Mouse (Mus musculus): ENCODE measurements at regions not wholly inside any gene's neighbourhood (a gene's known extent, or its start where the extent isn't known, plus 50 kb on each side); places are given as distances from the start of the nearest gene placed in this dataset.

GRCm38 (mm10) chr6:147416592-147416991 lies 59.0 kb upstream of the Ccdc91 start:
- no peak for DNase-seq (ENCODE audit: low spot score in 2 of 2)

- no peak for DNase-seq (ENCODE audit: low spot score in 2 of 2)
Observed at GRCm38 (mm10) chr6:147413713-147414112, 61.9 kb upstream of the Ccdc91 start.

DNA sequence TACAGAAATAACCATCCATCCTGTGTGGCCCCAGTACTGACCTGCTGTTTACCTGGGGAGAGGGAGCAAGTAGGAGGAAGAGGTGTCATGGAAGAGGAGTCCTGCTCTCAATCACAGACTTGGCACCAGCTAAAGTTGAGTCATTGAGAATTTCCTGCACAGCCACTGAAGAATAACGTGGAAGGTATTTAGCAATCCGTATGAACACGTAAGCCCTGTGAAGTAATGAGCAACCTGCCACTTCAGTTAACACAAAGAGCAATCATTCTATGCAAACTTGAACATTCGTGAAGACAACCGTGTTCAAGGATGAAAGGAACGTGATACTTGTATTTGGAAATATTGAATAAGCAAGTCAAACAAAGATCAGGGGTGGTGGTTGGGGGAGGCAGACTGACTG lies 77.6 kb upstream of the Ccdc91 start:
- DNase-seq (ENCODE audit: low spot score in 2 of 2): no peak

GRCm38 (mm10) chr6:147391425-147392158 lies 84.0 kb upstream of the Ccdc91 start:
- no peak for DNase-seq (ENCODE audit: low spot score in 2 of 2)

GRCm38 (mm10) chr6:147390499-147390898 lies 85.1 kb upstream of the Ccdc91 start:
- no peak for DNase-seq (ENCODE audit: low spot score in 2 of 2)

DNA sequence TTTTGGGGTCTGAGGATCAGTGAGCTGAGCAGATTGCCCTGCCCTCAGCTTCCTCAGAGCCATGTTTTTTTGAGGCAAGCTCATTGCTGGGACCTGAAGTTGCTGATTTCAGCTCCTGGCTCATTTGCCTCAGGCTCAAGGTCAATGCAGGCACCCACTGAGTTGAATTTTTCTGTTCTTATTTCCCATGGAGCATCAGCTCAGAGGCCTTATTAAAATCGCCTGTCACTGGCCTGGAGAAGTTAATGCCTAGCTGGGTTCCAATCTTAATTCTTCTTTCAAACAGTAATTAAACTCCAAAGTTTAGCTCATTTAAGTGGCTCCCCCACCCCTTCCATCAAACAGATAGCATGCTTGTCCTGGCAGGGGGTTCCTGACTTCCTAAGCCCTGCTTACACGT lies 86.9 kb upstream of the Ccdc91 start:
- DNase-seq (ENCODE audit: low spot score in 2 of 2): no peak

DNA sequence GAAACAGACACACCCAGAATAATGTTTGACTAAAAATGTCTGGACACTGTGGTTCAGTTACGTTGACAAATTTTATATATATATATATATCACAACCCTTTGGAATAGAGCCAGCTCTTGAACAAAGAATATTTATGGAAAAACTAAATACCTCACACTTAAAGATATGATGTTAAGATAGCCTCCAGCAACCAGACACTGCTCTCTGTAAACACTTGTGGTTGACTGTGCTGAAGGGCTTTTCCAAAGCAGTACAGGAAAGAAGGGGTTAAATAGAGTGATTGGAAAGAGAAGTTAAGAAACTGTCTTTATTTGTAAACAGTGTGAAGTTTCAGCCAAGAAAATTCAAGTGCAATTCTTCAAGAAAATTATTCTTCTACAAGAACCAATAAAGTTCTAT lies 90.0 kb upstream of the Ccdc91 start:
- DNase-seq (ENCODE audit: low spot score in 2 of 2): no peak

- no peak for DNase-seq (ENCODE audit: low spot score in 2 of 2)
Observed at GRCm38 (mm10) chr6:147380519-147380918, 95.1 kb upstream of the Ccdc91 start.

DNA sequence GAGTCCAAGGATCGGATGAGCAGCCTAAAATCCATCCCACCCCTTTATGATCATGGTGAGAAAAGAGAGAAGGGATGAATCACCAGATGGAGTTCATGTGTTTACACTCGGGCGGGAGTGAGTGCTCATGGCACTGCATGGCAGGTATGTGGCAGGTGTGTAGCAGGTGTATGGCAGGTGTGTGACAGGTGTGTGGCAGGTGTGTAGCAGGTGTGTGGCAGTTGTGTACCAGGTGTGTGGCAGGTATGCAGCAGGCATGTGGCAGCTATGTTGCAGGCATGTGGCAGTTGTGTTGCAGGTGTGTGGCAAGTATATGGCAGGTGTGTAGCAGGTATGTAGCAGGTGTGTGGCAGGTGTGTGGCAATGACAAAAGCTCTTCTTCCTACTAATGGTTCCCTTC lies 97.9 kb upstream of the Ccdc91 start:
- DNase-seq (ENCODE audit: low spot score in 2 of 2): no peak

- no peak for DNase-seq (ENCODE audit: low spot score in 2 of 2)
Observed at GRCm38 (mm10) chr6:147371737-147372136, 103.9 kb upstream of the Ccdc91 start.

DNA sequence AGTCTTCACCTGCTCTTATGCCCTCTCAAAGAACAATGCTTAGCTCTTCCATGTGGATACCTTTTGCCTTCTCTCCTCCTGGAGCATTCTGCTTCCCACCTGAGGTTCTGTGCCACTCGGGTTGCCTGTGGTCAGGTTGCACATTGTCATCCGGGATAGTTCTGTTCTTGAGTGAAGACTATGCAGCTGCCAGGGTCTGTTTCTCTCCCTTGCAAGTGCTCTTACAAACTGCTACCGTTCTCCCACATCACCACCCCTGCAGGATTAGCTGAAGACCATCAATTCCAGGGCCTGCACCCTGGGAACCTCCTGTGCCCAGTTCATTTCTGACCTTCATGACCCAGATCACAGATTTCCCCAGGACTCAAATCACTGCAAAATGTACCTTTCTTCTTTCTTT lies 104.3 kb upstream of the Ccdc91 start:
- DNase-seq (ENCODE audit: low spot score in 2 of 2): no peak

DNA sequence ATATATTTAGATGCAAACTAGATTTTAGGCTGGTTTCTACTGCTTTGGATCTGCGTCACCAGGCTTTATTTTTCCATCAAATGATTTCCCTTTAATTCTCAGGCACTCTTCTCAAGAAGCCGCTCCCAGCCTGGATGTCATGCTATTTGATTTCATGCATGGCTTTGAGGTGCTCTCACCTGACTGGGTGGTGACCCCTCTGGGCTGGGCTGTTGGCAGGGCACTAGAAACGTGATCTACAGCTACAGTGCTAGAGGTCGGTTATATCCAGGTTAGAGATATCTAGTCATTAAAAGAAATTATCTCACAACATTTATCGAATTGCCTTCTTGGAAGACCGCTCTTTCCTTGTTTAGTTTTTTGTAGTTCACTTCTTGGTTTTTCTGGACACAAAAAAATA lies 98.9 kb upstream of the Pthlh start:
- DNase-seq (ENCODE audit: low spot score in 2 of 2): no peak

DNA sequence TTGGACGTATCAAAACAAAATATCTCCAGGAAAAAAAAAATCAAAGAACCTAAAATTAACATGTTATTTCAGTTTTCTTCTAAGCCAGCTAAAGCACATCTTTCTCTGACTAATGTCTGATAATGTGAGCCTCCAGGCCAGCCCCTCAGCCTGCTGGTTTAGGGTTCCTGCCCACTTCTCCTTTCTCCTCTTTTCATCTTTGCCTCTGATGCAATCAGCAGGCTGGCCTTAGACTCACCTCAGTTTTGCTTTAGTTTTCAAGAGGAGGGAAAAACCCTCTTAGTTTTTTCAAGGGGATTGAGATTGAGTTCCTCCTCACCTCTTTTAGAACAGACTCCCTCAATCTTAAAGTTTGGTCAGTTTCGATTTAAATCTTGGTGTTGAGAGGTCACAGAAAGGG lies 93.0 kb upstream of the Pthlh start:
- DNase-seq (ENCODE audit: low spot score in 2 of 2): no peak

DNA sequence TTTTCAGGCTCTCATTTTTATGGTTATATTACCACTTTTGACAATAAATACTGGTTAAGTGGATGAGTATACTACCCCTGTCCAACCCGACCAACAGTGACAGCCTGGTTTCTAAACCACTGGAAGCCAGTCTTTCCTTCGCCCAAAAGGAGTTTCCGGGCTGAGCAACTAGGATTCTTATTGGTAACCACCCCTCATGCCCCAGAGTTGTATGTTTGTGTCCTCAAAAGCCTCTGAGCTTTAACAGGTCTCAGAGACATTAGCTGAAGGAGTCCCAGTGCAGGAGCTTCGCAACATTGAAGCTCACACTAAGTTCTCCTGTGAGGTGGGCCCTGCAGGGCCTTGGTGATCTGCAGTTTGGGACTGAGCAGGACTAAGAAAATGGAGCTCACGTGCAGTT lies 92.6 kb upstream of the Pthlh start:
- DNase-seq (ENCODE audit: low spot score in 2 of 2): no peak

DNA sequence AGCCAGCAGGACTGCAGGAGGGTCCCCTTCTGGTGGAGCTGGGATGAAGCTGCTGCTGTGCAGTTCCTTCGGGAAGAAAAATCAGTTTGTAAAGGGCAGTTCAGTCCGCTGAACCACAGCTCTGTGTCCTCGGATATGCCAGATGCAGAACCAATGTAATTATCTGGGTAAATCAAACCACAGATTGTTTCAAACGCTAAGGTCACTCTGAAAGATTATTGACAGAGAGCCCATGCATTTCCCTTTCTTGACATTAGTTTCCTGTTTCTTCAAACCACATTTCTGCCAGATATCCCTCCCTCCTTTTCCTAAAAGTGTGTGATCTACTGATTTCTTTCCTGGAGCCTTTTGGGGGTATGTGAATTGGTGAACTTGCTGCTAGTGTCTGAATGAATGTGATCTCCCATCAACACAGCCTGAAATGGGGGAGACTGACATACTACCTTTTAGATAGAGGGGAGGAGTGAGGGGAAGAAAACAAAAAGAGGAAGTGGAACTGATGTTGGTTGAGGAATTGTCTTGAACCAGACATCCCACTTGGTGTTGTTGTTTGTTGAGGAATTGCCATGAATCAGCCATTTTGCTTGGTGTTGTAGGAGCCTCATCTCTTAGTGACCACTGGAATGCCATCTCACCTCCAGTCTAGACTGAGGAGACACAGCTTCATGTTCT lies 85.7 kb upstream of the Pthlh start:
- no peak for DNase-seq (ENCODE audit: low spot score in 2 of 2)

GRCm38 (mm10) chr6:147348621-147349020 lies 84.6 kb upstream of the Pthlh start:
- no peak for DNase-seq (ENCODE audit: low spot score in 2 of 2)

GRCm38 (mm10) chr6:147341042-147341441 lies 77.1 kb upstream of the Pthlh start:
- no peak for DNase-seq (ENCODE audit: low spot score in 2 of 2)

DNA sequence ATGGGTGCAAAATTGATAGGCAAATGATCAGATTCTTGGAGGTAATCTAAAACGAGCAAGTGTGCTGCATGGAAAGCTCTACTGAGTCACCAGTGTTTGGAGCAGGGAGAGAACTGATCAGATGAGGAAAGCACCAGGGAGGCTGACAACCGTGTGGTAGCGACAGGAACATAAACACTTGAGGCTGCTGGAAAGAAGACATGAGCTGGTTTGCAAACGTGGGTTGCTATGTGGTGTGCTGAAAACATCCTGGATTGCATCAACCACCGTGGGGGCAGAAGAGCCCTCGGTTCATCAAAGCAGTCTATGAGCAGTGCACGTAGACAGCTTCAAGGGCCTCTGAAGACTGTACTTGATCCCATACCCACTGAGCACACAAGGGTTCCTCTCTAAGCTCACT lies 69.0 kb upstream of the Pthlh start:
- no peak for DNase-seq (ENCODE audit: low spot score in 2 of 2)

DNA sequence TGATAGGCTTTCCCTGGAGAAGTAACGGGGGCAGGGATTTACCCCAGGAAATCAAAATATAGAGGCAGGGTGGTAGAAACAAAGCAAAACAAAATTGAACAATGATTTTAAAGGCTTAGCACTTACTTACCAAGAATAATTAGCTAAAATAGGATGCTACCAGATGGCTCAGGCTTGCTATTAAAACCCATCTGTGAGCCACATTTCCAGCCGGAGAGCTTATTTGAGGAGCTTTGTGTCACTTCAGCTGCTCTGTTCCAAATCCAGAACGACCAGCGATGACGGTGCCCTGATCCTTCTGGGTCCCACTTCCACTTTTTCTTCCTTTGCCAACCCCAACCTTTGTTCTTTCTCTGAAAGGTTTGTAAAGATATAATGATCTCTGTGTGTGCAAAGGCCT lies 65.2 kb upstream of the Pthlh start:
- DNase-seq (ENCODE audit: low spot score in 2 of 2): peak; percentile 25 to 48

GRCm38 (mm10) chr6:147324336-147324735 lies 60.4 kb upstream of the Pthlh start:
- no peak for DNase-seq (ENCODE audit: low spot score in 2 of 2)

- DNase-seq (ENCODE audit: low spot score in 2 of 2): no peak
Observed at GRCm38 (mm10) chr6:147318106-147318505, 54.1 kb upstream of the Pthlh start.

DNA sequence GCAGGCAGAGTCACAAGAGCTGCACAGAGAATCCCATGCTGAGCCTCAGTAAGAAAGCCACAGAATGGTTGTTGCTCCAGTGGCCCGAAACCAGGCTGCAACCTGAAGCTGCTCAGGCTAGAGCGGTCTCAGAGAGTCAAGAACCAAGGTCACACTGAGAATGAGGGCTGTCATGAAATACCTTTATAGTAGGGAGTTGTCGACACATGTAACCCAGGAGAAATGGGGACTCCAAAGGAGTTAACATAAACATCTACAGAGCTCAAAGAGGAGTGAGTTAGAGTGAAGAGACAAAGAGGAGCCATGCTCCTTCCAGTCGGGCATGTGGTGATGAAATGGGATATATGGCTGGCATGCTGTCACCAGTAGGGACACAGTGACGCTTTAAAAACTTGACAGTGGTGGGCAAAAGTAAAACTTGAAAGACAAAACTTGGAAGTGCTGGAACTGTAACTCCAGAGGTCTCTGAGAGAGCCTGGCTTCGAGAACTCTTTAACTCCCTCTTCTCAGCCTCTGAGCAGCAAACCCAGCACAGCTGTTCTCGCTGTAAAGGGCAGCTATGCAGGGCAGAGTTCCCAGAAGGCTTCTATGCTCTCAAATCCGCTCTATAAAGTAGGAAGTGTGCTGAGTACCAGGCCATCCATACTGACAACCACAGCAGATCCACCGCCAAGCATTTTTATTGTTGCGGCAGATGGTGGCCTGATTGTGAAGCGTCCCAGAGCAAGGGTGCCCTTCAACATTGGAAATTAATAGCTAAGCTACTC lies 52.9 kb upstream of the Pthlh start:
- no peak for DNase-seq (ENCODE audit: low spot score in 2 of 2)

Measured in layer of hippocampus, postnatal 10 days (tissue).